Mouse (Mus musculus): ENCODE results near the gene Zfp11. TPM values are rescaled to one million over a fixed set of nuclear protein-coding genes. Genes with fewer than 3 reads are reported as not detected.
"Not testable (repeated sequence)": the region's sequence is repeated elsewhere in the genome, so short reads cannot be mapped to it uniquely, and the experiment has no call there.

Gene Zfp11
- 1 to 10 TPM; 2.4 to 2.9 TPM for total RNA-seq (2021)
- long read RNA-seq, experiment 1, partial matches to known transcripts, result 0 of 4 reads
- long read RNA-seq, experiment 1, other reads (novel, unspliced or antisense), result 0 of 4 reads
- long read RNA-seq, experiment 2, result 0 reads

DNA sequence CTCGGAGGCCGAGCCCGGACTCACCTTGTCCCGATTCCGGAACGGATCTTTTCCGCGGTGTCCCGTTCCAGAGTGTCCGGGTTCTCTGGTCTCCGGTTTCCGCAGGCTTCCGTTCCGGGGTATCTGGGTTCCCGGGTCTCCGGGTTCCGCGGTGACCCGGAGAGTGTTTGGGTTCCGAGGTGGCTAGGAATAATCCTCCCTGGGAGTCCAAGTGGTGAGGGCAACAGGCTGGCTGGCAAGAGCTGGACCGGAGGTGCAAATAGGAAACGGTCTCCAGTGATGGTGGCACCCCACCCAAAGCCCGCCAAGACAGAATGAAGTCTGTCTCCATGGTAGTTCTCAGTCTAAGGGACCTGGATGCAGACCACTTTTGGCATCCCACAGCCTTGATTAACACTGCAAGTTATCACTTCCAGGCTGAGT lies at the start of gene Zfp11:
Gene Zfp11 (minus strand): TSS at position 64 of the 423 bp plus-strand sequence.
- peak; percentile 78 to 89 for DNase-seq

- DNase-seq, result no peak
Measured at GRCm38 (mm10) chr5:129717016-129717415, 47.1 kb upstream of the Zfp11 start.

DNA sequence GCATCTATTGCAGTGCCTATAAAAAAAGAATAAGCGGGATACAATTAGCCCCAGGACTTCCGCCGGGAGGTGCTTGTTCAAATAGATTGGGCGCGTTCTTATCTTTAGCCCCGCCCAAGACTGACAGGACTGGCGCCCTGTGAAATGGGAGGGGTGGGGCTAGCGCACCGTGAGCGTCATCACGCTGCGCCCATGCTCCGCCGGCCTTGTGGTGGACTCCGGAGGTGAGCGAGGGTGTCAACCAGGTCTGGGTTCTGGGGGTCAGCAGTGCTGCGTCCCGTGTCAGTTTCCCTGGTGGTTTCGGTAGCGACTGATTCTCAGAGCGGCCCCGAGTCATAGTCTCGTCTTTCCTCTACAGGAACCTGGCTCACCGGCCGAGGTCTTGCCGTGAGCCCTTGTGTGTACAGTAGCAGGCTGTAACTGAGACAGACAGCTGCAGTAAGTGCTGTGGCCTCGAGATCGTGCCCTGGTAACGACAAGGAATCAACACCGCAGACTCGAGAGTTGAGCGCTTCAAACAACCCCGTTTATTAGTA lies 45.5 kb upstream of the Zfp11 start, which contains the start of gene Mrps17:
Gene Mrps17 (plus strand): TSS at position 172 of the 536 bp plus-strand sequence.
- peak; percentile 96 for DNase-seq

DNA sequence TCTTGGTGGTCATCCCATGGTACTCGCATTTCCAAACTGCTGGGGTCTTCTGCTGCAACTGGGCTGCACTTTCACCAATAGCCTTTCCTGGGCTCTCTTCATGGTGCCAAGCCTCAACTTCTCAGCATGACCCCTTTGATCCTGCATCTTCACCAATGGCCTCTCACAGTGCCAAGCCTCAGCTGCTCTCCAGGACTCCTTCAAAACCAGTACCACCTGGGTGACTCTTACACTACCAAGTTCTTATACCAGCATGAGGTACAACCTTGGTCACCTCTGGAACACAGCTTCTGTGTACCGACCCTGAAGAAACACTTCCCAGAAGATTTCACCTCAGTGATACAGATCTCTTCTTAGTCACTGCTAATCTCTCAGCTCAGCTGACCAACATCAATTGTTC lies 38.5 kb upstream of the Zfp11 start, which contains the start of gene Sept14:
Gene Sept14 (minus strand): TSS at position 101 of the 400 bp plus-strand sequence.
- DNase-seq, result no peak

DNA sequence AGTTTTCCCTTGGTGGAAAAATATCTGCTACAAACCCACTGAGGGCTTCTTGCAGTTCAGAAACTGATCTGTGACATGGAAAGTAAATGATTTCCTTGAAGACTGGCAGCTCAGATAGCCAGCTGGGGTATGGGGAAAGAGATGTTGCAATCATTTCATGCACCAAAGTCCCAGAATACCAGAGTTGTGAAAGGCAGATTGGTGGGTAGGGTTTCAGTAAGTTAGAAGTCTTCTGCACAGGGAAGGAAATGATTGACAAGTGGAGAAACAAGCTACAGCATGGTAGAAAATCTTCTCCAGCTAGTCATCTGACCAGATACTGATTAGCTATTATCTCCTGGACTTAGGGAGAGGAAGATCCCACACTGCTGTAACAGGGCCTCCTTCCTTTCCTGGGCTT lies 33.5 kb upstream of the Zfp11 start:
- DNase-seq, result no peak

DNA sequence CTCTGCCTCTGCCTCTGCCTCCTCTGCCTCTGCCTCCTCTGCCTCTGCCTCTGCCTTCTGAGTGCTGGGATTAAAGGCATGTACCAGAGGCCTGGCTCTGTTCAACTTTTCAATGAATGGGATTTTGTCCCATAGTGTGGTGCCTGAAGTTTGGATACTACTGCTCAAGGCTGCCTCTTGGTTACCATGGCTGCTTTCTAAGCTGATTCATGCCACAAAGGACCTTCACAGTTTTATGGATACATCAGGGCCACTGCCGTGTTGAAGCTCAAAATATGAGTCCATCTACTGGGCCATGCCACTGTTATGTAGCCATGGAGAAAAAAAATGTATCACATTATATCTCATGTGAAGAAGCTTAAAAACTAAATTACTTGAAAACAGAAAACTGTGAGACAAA lies 31.8 kb upstream of the Zfp11 start:
- DNase-seq, result no peak

DNA sequence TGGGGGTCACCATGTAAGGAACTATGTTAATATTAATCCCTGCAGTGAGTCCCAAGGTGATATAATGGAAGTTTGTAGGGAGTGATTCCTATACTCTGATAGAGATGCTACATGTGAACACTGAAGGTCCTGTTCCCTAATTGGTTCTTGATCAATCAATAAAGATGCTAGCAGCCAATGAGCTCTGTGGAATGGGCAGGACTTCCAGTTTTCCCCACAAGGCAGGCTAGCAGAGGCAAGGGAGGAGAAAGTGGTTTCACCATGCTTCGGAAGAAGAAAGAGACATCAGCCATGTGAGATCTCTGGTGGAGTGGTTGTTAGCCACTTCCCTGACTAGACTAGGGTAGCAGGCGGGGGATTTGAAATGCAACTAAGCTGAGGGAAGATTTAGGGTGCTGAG lies 30.6 kb upstream of the Zfp11 start:
- no peak for DNase-seq

- DNase-seq, result no peak
Measured at GRCm38 (mm10) chr5:129690528-129690927, 20.6 kb upstream of the Zfp11 start.

DNA sequence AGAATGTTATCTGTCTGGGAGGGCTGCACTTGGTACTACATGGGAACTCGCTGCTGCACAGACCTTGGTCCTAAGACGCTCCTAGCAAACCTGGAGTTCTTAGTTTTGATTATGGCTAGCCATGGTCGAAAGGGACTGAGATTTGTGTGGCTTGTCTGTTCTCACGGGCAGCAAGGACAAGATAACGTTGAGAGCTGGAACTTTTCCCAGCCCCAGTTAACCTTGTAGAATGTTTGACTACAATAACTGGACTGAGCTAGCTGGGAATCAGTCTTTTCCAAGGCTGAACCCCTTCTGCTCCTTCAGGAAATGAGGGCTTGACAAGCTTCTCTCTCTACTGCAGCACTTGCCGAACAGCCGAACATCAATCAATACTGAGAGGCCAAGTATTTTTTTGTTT lies 17.7 kb upstream of the Zfp11 start:
- peak; percentile 13 to 29 for DNase-seq

DNA sequence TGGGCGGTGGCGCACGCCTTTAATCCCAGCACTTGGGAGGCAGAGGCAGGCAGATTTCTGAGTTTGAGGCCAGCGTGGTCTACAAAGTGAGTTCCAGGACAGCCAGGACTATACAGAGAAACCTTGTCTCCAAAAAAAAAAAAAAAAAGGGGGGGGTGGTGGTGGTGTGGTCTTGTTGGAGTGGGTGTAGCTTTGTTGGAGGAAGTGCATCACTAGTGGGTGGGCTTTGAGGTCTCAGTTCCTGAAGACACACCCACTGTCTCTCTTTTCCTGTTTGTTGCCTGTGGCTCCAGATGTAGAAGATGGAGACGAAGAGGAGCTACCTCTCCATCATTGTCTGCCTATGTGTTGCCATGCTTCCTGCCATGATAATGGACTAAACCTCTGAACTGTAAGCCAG lies 15.2 kb upstream of the Zfp11 start:
- DNase-seq, result not testable (repeated sequence)

- DNase-seq, result peak in 1 of 2 experiments; percentile 17
Measured at GRCm38 (mm10) chr5:129669453-129670035, 355 bp downstream of the Zfp11 start.

DNA sequence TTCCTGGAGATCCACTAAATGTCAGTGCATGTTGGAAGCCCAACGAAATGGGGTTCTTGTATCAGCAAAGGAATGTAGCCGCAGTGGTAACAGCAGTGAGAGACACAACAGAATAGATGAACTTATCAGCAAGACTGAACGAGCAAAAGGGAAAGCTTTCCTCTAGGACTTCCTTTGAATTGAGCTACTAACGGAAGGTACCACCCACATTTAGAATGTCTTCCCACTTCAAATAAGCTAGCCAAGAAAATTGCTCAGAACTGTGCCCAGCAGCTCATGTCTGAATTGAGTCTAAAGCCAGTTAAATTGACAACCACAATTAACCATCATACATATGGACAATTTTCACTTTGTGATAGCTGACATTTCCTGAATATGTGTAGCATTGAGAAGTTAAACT lies 2.0 kb downstream of the Zfp11 start:
- no peak for DNase-seq

GRCm38 (mm10) chr5:129666271-129666909 lies 3.5 kb downstream of the Zfp11 start:
- DNase-seq, result no peak

DNA sequence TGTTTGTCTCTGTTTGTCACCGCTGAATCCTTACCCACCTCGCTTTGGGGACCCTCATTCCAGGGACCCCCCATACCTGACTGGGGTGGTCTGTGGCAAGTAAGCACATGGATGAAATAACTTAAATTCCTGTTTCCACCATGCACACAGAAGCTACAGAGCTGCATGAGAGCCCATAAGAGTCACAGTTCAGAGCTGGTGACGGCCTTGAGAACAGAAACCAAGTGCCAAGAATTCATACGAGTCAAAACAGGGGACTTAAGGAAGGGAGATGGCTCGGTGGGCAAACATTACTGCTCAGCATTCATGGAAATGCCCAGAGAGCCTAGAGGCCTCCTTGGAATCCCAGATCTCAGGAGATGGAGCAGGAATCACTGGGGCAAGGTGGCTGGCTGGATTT lies 5.8 kb downstream of the Zfp11 start:
- DNase-seq, result no peak

DNA sequence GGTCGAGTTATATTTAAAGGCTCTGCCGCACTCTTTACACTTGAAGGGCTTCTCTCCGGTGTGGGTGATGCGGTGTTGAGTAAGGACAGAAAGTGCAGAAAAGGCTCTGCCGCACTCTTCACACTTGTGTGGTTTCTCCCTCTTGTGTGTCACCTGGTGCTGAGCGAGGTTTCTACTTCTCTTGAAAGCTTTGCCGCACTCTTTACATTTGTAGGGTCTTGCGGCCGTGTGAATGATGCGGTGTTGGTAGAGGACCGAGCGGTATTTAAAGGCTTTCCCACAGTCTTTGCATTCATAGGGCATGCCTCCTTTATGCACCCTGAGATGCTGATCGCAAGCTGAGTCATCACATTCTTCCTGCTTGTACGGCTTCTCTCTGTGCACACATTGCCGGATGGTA lies 12.0 kb downstream of the Zfp11 start:
- DNase-seq, result no peak

- no peak for DNase-seq
Measured at GRCm38 (mm10) chr5:129657016-129657415, 12.9 kb downstream of the Zfp11 start.

- no peak for DNase-seq
Measured at GRCm38 (mm10) chr5:129650858-129651257, 19.0 kb downstream of the Zfp11 start.

- not testable (repeated sequence) for DNase-seq
Measured at GRCm38 (mm10) chr5:129632270-129633250, 37.3 kb downstream of the Zfp11 start.

DNA sequence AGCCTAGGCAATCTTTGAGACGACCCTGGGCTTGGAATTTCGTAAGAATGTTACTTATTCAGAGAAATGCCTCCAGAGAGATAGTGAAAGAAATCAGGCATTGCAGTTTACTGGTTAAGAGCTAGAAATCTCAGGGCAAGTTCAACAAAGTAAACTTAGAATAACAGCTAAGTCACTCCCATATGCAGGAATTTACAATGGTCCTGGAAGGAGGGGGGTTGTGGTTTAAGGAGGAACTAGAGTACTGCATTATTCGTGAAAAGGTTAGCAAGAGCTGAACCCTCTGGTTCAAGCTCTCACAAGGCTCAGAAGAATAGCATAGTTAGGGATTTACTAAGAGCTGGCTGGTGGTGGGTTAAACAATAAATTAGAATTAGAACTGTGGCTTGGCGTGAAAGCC lies 43.3 kb downstream of the Zfp11 start:
- not testable (repeated sequence) for DNase-seq

DNA sequence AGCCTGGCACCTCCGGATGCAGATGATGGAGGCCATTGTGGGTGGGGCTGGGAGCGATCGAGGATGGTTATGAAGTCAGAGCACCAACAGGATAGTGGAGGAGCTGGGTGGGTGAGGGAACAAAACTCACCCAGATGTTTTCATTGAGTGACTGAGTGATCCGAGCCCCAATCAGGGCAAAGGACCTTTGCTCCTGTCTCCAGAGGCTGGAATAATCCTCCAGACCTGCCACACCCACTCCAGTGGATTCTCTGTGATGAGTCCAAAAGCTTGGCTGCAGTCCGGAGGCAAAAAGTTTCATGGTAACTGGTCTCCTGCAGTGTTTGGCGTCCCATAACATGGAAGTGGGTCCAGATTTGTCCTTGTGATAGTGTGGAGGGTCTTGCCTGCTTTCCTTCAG lies 43.8 kb downstream of the Zfp11 start:
- DNase-seq, result no peak

DNA sequence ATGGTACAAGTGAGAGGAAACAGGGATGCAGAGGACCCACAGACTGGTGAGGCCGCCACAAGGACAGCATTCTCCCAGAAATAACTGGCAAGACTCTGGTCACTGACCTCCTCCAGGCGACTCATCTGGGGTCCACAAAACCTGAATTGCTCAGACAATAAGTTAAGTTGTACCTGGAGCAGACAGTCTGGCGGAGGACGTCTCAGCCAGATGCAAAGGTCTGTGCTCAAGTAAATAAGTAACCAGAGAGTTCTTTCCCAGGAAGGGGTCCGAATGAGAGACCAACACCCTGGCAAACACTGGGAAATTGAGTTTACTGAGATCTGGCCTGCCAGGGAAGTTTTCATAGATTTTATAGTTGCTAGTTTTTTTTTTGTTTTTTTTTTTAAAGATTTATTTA lies 48.5 kb downstream of the Zfp11 start:
- no peak for DNase-seq

DNA sequence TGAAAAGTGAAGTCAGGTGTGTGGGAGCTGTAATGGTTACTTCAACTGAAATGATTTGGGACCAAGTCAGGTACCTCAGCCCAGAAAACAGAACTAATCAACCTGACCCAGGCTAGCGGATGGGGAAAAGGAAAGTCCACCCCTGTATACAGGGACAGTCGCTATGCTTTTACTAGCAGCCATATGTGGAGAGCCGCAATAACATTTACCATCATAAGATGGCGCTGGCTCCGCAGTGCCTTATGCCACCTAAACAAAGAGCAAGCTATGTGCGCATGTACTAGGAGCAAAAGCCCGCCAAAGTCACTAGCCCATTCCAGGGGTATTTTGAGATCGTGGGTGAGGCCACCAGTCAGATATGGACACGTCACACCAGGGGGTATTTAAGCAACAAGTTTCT lies 49.3 kb downstream of the Zfp11 start:
- not testable (repeated sequence) for DNase-seq

Measured in heart, adult 18-20 months (tissue).